Mouse (Mus musculus): ENCODE data around the gene Nrtn.

Gene Nrtn

DNA sequence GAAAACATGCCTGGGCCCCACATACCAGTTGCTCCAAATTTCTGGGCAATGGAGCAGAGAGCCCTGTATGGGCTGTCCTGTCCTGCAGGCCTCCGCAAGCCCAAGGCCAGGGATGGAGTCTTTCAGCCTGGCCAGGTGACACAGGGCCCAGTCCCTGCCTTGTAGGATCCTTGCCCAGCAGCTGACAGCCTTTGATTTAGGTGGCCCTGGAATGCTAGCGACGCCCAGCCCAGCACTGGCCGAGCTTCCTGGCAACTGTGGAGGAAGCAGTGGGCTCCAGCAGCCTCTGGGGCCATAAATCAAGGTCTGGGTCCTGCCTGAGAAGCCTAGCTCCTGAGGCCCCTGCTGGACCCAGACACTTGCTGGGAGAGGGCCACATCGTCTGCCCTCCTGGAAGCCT, 34.9 kb downstream of the Nrtn start:
- DNase-seq (ENCODE audit: low spot score) = no peak

DNA sequence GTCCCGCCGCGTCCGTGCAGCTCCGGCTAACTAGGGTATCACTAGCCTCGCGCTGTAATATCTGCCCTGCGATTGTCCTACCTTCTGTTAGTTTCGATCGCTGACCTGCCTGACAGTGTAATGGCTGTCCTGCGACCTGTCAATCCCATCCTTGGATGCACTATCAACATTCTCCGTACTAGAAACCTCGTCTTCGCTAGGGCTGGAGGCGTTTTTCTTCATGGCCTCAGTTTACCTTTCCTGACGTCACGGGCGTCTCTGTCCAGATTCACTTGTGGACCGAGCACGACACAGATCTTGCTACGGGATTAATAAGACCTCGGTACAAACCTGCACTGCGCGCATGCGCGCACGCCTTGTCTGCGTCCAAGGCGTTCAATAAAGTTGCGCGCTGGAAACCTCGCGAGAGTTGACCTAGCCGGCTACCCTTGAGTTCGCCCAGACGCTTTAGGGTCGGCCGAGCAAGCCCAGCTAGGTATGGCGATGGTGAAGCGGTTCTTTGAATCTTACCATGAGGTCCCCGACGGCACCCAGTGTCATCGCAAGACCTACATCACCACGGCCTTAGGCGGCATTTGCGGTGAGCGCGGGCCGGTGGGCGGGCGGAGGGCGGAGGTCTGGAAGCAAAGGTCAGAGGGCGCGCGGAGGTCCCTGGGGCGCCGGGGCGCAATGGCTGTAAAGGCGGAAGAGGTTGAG, 39.8 kb downstream of the Nrtn start, which contains the start of the genes Ndufa11 and Vmac:
TSS of gene Ndufa11 (plus strand) at position 405 of the 696 bp plus-strand sequence.
TSS of gene Vmac (minus strand) at position 660 of the 696 bp plus-strand sequence.
- peak; percentile 91 for DNase-seq (ENCODE audit: low spot score)

DNA sequence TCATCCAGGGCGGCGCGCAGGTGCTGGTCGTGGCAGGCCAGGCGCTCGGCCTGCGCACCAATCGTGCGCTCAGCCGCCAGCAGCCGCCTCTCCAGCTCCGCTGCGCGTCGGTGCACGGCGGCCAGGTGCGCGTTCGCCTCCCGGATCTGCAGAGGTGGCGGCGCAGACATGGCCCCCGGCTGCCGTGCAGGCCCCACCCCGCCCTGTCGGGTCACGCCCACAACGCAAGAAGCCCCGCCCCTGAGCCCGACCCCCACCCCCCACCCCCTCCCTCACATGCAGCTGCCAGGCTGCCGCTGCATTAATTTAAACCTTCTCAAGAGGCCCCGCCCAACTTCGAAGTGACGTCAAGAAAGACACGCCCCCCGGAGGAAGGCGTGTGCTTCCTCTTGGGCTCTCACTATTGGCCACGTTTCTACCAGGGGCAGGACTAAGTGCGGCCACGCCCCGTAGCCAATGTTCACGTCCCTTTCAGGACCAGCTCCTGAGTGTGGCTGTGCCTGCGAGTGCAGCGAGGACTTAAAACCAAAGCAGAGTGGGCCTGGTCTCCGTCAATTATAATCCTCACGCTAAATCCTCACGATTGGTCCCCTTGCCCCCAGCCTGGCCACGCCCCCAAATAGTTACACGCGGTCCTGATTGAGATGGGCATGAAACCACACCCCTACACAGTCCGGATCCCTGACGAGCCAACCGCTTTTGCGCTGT, 40.5 kb downstream of the Nrtn start:
- peak; percentile 97 for DNase-seq (ENCODE audit: low spot score)

DNA sequence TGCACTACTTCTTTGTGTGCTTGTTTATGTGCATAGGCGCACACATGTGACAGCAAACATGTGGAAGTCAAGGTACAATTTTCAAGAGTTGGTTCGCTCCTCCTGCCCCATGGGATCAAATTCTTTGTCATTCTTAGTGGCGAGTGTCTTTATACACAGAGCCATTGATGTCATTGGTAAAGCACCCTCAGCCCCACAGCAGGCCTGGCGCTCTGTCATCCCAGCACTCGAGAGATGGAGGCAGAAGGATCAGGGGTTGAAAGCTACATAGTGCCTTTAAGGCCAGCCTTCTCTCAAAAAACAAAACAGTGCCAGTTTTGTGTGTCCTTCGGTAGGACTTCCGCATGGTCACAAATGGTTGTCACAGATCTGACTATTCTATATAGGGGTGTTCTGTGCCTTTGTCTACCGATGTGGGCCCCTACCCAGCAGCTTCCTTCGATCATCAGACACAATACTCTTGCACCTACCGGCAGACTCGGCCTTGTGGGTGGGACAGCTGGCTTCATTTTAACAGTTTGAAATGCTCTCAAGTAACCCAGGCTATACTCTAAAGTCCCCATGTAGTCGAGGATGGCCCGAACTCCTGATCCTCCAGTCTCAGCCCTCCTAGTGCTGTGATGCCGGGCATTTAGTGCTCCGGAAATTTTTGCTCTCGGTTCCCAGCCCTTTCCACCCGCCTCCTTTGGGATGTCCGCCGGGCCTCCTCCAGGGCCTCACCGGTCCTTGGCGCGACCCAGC, 41.2 kb downstream of the Nrtn start:
- no peak for DNase-seq (ENCODE audit: low spot score)

DNA sequence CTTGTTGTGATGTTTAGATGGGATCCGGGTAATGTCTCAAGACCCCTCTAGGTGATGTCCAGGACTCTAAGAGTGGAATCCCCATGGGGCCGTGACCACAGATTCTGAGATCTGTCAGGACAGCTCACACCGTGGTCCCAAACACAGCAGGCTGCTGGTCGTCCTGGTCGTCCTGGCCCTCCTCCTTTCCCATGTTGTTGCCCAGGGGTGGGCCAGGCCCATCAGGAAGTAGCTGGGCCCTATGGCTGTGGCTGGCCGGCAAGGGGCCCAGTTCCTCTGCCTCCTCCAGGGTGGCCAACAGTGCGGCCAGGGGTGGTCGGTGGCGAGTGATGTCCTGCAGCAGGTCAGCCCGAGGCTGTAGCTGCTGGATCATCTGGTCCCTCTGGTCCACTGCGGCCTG, 42.0 kb downstream of the Nrtn start:
- DNase-seq (ENCODE audit: low spot score) = no peak

DNA sequence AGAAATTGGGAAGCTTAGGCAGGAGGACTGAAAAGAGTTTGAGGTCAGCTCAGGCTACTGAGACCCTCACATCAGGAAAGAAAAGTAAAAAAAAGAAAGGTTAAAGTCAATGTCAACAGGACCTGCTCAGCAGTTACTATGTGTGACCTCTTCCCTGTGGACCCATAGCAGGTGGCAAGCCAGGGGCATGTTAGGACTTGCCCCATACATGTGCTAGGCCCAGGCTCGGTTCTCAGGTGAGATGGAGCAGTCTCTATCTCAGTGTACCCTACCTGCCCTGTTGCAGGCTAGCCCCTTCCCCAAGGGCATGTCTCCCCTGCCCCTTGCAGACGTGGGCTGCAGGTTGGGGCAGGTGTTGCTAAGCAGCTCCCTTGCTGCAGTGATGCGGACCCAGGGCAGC, 47.6 kb downstream of the Nrtn start:
- DNase-seq (ENCODE audit: low spot score) = no peak

DNA sequence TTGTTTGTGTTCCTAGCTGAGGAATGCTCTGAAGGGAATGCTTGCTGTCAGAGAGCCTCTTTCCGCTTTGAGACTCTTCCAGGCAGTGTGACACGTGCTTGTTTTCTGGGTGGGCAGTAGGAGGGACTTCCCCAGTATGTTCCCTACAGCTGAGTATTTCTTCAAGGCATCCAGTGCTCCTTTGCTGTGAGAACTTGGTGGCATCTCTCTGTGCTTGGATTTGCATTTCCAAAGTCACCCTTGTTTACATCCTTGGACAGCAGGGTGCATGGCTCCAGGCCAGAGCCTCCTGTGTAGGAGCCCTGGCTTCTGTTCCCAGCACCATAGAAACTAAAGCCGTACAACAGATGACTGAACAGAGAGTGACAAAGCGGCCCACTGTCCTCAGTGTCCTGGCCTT, 48.6 kb downstream of the Nrtn start:
- DNase-seq (ENCODE audit: low spot score) = no peak

DNA sequence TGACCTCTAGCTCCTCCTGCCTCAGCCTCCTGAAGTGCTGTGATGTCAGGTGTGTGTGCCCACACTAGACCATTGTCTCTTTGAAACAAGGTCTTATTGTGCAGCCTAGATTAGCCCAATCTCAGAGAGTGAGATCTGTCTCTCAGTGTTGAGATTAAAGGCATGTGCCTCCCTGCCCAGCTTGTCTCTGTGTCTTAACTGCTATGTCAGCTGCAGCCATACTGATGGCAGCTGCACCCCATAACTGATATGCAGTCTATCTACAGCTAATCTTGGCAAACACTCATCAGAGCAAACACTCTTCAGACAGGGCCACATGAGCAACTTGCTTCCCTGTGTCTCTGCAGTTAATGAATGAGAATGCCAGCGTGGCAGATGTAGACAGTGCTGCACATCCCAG, 50.8 kb downstream of the Nrtn start:
- DNase-seq (ENCODE audit: low spot score) = no peak

DNA sequence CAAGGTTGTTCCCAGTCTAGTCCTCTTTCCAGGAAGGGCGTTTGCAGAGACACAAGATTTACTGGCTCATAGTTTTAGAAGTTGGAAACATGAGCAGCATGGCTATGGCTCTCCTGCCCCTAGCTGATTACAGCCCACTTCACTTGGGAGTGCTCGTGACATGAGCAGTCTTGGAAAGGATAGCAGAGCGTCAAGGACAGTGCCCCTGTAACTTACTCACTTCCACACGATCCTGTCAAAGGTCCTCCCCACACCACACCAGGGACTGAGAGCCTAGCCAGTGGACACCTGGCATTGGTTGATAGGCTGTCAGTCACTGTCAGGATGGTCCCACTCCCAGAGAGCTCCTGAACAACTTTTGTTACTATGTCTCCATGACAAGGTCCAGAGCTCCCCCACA, 54.3 kb downstream of the Nrtn start:
- DNase-seq (ENCODE audit: low spot score) = peak; percentile 74
